Mouse (Mus musculus) c-Kit-positive CD71-negative TER-119-negative erythroid progenitor cells, embryonic 14.5 days (primary cell): ENCODE measurements around the gene Gm12666.
"Not testable (repeated sequence)": the region's sequence is repeated elsewhere in the genome, so short reads cannot be mapped to it uniquely, and the experiment has no call there.

Experiments used
- DNase-seq: peaks from one replicate; pipeline ENCODE4 v3.0.0-alpha.2; 2013; ENCODE audit warnings: low read depth

Gene Gm12666

DNA sequence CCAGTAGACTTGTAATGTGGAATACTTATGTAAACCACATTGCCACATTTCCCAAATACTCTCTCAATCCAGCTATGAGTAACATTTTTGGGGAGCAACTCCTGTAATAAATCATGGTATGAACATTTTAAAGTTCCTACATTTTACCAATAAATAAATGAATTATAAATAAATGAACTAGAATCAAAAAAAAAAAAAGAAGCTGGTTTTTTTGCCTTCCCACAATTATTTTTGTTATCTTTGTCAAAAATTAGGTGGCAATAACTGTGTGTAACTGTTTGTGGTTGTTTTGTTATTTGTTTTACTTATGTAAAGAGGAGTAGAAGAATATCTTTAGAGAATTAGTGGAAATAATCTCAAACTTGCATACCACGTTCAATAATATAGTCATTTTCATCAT, at the start of gene Gm12666:
TSS of gene Gm12666 (minus strand) at position 101 of the 400 bp plus-strand sequence.
- not testable (repeated sequence) for DNase-seq

DNA sequence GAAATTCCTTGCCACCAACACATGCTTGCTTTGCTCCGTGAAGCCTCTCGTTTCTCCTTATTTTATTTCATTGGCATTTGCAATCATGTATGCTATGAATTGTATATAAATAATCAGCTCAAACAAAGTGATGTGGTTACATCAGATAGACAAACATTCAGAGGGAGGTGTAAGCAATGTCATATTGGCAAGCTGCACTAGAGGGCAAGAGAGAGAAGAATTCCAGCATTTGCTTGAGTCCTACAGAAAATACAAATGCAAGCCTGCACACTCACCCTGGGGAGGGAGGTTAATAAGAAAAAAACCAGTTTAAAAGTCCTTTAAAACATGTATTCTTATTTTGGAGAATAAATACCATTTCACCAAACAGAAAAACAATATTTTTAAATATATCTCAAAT, 34.8 kb upstream of the Gm12666 start:
- DNase-seq, result no peak

DNA sequence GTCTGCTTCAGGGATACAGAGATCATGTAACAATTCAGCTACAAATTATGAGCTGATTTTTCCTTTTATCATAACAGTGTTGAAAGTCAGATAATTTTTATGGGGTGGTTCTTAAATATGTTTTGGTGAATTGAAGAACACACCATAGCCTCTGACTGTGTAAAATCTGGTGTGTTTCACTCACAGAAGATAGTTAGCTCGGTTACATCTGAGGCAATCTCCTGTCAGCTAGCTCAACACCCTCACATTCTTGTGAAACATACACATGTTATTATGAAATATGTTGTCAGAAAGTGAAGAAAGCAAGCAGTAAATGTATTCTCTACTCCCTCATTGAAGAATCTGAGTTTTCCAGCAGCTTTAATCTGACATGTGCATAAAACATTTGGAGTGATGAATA, 24.7 kb upstream of the Gm12666 start:
- DNase-seq, result no peak

DNA sequence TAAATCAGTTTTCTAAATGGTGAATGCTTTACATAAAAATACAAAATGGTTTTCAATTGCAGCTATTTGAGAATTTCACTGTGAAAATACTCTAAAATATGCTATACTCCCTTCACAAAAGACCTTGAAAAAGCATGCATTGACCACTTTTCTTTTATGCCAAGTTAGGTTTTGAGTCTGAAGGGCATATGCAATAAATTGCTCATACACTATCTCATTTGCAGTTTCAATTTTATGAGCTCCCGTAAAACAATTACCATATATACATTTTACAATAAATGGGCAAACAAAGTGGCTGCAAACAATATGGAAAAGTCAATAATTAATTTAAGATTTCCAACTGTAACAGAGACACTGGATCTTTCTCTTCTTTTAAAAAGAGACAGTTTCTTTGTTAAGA, 38.9 kb downstream of the Gm12666 start:
- DNase-seq, result no peak

DNA sequence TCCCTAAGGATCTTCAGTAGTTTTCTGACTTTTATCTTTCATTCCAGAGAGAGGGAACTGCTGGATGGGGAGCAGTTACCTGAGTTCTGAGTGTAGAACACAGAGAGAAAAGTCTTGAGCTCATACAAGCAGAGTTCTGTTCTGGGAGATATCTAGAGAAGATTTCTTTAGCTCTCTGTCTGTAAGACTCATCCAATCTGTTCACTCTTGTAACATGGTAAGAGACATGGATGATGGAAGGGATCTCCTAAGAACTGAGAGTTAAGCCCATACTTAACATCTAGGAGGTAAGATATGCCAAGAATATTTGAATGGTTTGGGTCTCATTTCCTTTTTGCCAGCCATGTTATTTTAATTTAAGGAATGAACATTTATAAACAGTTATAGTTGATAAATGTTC, 44.4 kb downstream of the Gm12666 start, which contains the start of gene Izumo3:
TSS of gene Izumo3 (minus strand) at position 101 of the 400 bp plus-strand sequence.
- DNase-seq, result no peak
